Mouse (Mus musculus): ENCODE measurements at regions not wholly inside any gene's neighbourhood (a gene's known extent, or its start where the extent isn't known, plus 50 kb on each side); places are given as distances from the start of the nearest gene placed in this dataset.

- no peak overlapping the region for H3K9ac ChIP-seq (replicated peaks)
- no peaks in the 10 kb centered on the region for H3K27me3 ChIP-seq
- no peaks in the 10 kb centered on the region for H3K9me3 ChIP-seq
- 85% methylated on average over 8 of the region's 8 CpGs for WGBS
- H3K4me3 ChIP-seq: no peak overlapping the region
- no peak for ATAC-seq (ENCODE audit: low FRiP score, low read depth)
- no peak overlapping the region for H3K4me2 ChIP-seq (replicated peaks)
- H3K27ac ChIP-seq (replicated peaks): no peak overlapping the region
- peaks cover 37% of the 10 kb centered on the region for H3K4me1 ChIP-seq
- no peaks in the 10 kb centered on the region for H3K36me3 ChIP-seq
Observed at GRCm38 (mm10) chr12:107754885-107755284, 248.5 kb downstream of the Bcl11b start.

GRCm38 (mm10) chr12:107755820-107756517, 247.4 kb downstream of the Bcl11b start:
- Histone ChIP-seq H3K4me2 (replicated peaks) (no peak overlapping the region), H3K4me3 (no peak overlapping the region), H3K27me3 (peaks cover 3% of the 10 kb centered on the region; the same call in 1 of the 2 replicates), H3K9ac (replicated peaks) (no peak overlapping the region), H3K9me3 (no peaks in the 10 kb centered on the region), H3K36me3 (no peaks in the 10 kb centered on the region), H3K4me1 (peaks cover 37% of the 10 kb centered on the region), H3K27ac (replicated peaks) (no peak overlapping the region)
- WGBS: 96% methylated on average over 13 of the region's 13 CpGs
- ATAC-seq (ENCODE audit: low FRiP score, low read depth): no peak

GRCm38 (mm10) chr12:107757184-107757583, 246.2 kb downstream of the Bcl11b start:
- Histone ChIP-seq H3K9ac (replicated peaks) (no peak overlapping the region), H3K27me3 (peaks cover 7% of the 10 kb centered on the region; the same call in 1 of the 2 replicates), H3K27ac (replicated peaks) (no peak overlapping the region), H3K9me3 (no peaks in the 10 kb centered on the region), H3K4me3 (no peak overlapping the region), H3K36me3 (no peaks in the 10 kb centered on the region), H3K4me2 (replicated peaks) (no peak overlapping the region), H3K4me1 (peaks cover 37% of the 10 kb centered on the region)
- WGBS: 28% methylated on average over 10 of the region's 10 CpGs
- no peak for ATAC-seq (ENCODE audit: low FRiP score, low read depth)

GRCm38 (mm10) chr12:107757996-107758791, 245.2 kb downstream of the Bcl11b start:
- Histone ChIP-seq H3K4me3 (no peak overlapping the region), H3K9me3 (no peaks in the 10 kb centered on the region), H3K27ac (replicated peaks) (0 out of 2 replicates have a peak overlapping the region, but pooled peaks have one; percentile 1), H3K4me2 (replicated peaks) (0 out of 2 replicates have a peak overlapping the region, but pooled peaks have one; percentile 9), H3K36me3 (no peaks in the 10 kb centered on the region), H3K27me3 (peaks cover 7% of the 10 kb centered on the region; the same call in 1 of the 2 replicates), H3K9ac (replicated peaks) (no peak overlapping the region), H3K4me1 (peaks cover 27% of the 10 kb centered on the region)
- 15% methylated on average over 11 of the region's 16 CpGs for WGBS
- ATAC-seq (ENCODE audit: low FRiP score, low read depth): peak; percentile 57

GRCm38 (mm10) chr12:107759291-107759690, 244.1 kb downstream of the Bcl11b start:
- Histone ChIP-seq H3K36me3 (no peaks in the 10 kb centered on the region), H3K27ac (replicated peaks) (no peak overlapping the region), H3K27me3 (peaks cover 7% of the 10 kb centered on the region; the same call in 1 of the 2 replicates), H3K4me1 (peaks cover 23% of the 10 kb centered on the region), H3K4me2 (replicated peaks) (no peak overlapping the region), H3K9ac (replicated peaks) (no peak overlapping the region), H3K9me3 (no peaks in the 10 kb centered on the region), H3K4me3 (no peak overlapping the region)
- WGBS: 78% methylated on average over 5 of the region's 5 CpGs
- no peak for ATAC-seq (ENCODE audit: low FRiP score, low read depth)

GRCm38 (mm10) chr12:107759911-107760310, 243.5 kb downstream of the Bcl11b start:
- Histone ChIP-seq H3K4me1 (peaks cover 23% of the 10 kb centered on the region), H3K4me3 (no peak overlapping the region), H3K9ac (replicated peaks) (no peak overlapping the region), H3K27me3 (peaks cover 7% of the 10 kb centered on the region; the same call in 1 of the 2 replicates), H3K27ac (replicated peaks) (no peak overlapping the region), H3K4me2 (replicated peaks) (no peak overlapping the region), H3K9me3 (no peaks in the 10 kb centered on the region), H3K36me3 (no peaks in the 10 kb centered on the region)
- WGBS: 90% methylated on average over 4 of the region's 4 CpGs
- no peak for ATAC-seq (ENCODE audit: low FRiP score, low read depth)

- Histone ChIP-seq H3K4me2 (replicated peaks) (no peak overlapping the region), H3K27me3 (peaks cover 7% of the 10 kb centered on the region; the same call in 1 of the 2 replicates), H3K9ac (replicated peaks) (no peak overlapping the region), H3K4me3 (no peak overlapping the region), H3K4me1 (peaks cover 16% of the 10 kb centered on the region), H3K9me3 (no peaks in the 10 kb centered on the region), H3K27ac (replicated peaks) (no peak overlapping the region), H3K36me3 (no peaks in the 10 kb centered on the region)
- 80% methylated on average over 4 of the region's 4 CpGs for WGBS
- ATAC-seq (ENCODE audit: low FRiP score, low read depth): no peak
Observed at GRCm38 (mm10) chr12:107762140-107762539, 241.3 kb downstream of the Bcl11b start.

- Histone ChIP-seq H3K36me3 (no peaks in the 10 kb centered on the region), H3K4me1 (0 out of 2 replicates have a peak, but pooled peaks cover 5% of the 10 kb centered on the region), H3K9ac (replicated peaks) (no peak overlapping the region), H3K9me3 (no peaks in the 10 kb centered on the region), H3K4me3 (no peak overlapping the region), H3K4me2 (replicated peaks) (no peak overlapping the region), H3K27ac (replicated peaks) (no peak overlapping the region), H3K27me3 (no peaks in the 10 kb centered on the region)
- no peak for ATAC-seq (ENCODE audit: low FRiP score, low read depth)
- WGBS: 79% methylated on average over 13 of the region's 13 CpGs
Observed at GRCm38 (mm10) chr12:107769801-107770515, 233.4 kb downstream of the Bcl11b start.

GRCm38 (mm10) chr12:107770516-107770836, 232.9 kb downstream of the Bcl11b start:
- H3K4me1 ChIP-seq: 0 out of 2 replicates have a peak, but pooled peaks cover 5% of the 10 kb centered on the region
- no peaks in the 10 kb centered on the region for H3K9me3 ChIP-seq
- no peaks in the 10 kb centered on the region for H3K27me3 ChIP-seq
- H3K27ac ChIP-seq (replicated peaks): no peak overlapping the region
- no peak overlapping the region for H3K9ac ChIP-seq (replicated peaks)
- no peak overlapping the region for H3K4me2 ChIP-seq (replicated peaks)
- H3K4me3 ChIP-seq: no peak overlapping the region
- WGBS: 31% methylated on average over 5 of the region's 5 CpGs
- no peak for ATAC-seq (ENCODE audit: low FRiP score, low read depth)
- H3K36me3 ChIP-seq: no peaks in the 10 kb centered on the region

- Histone ChIP-seq H3K36me3 (no peaks in the 10 kb centered on the region), H3K27me3 (no peaks in the 10 kb centered on the region), H3K27ac (replicated peaks) (no peak overlapping the region), H3K4me1 (0 out of 2 replicates have a peak, but pooled peaks cover 5% of the 10 kb centered on the region), H3K4me3 (no peak overlapping the region), H3K4me2 (replicated peaks) (no peak overlapping the region), H3K9me3 (no peaks in the 10 kb centered on the region), H3K9ac (replicated peaks) (no peak overlapping the region)
- 83% methylated on average over 2 of the region's 2 CpGs for WGBS
- no peak for ATAC-seq (ENCODE audit: low FRiP score, low read depth)
Observed at GRCm38 (mm10) chr12:107771325-107771724, 232.1 kb downstream of the Bcl11b start.

GRCm38 (mm10) chr12:107771809-107772208, 231.6 kb downstream of the Bcl11b start:
- no peak for ATAC-seq (ENCODE audit: low FRiP score, low read depth)
- Histone ChIP-seq H3K36me3 (no peaks in the 10 kb centered on the region), H3K9me3 (no peaks in the 10 kb centered on the region), H3K27me3 (no peaks in the 10 kb centered on the region), H3K27ac (replicated peaks) (no peak overlapping the region), H3K4me2 (replicated peaks) (no peak overlapping the region), H3K9ac (replicated peaks) (no peak overlapping the region), H3K4me1 (0 out of 2 replicates have a peak, but pooled peaks cover 5% of the 10 kb centered on the region), H3K4me3 (no peak overlapping the region)
- WGBS: 57% methylated on average over 3 of the region's 3 CpGs

GRCm38 (mm10) chr12:107778046-107778445, 225.4 kb downstream of the Bcl11b start:
- no peaks in the 10 kb centered on the region for H3K4me1 ChIP-seq
- no peak overlapping the region for H3K27ac ChIP-seq (replicated peaks)
- H3K36me3 ChIP-seq: no peaks in the 10 kb centered on the region
- no peak for ATAC-seq (ENCODE audit: low FRiP score, low read depth)
- no peak overlapping the region for H3K9ac ChIP-seq (replicated peaks)
- no peaks in the 10 kb centered on the region; the same call in 1 of the 2 replicates for H3K27me3 ChIP-seq
- no peaks in the 10 kb centered on the region for H3K9me3 ChIP-seq
- H3K4me2 ChIP-seq (replicated peaks): no peak overlapping the region
- 82% methylated on average over 9 of the region's 9 CpGs for WGBS
- H3K4me3 ChIP-seq: no peak overlapping the region

Data from midbrain, embryonic 12.5 days (tissue).